Mouse (Mus musculus) testis, adult 2 months (tissue): ENCODE measurements around the gene Gm47959. TPM values are rescaled to one million over a fixed set of nuclear protein-coding genes. Genes with fewer than 3 reads are reported as not detected.

Experiments used
- H3K27ac ChIP-seq: fragments of 200-500 bp; 2 replicates; pipeline ENCODE4 v1.5.1; 2012; ENCODE audit warnings: low read depth, low read length; ENCODE audit not compliant: control insufficient read depth, insufficient read depth
- H3K27me3 ChIP-seq: fragments of 200-500 bp; 2 replicates; pipeline ENCODE4 v1.6.1; 2012; ENCODE audit warnings: mild to moderate bottlenecking, low read length, moderate library complexity; ENCODE audit not compliant: control insufficient read depth, insufficient read depth
- H3K36me3 ChIP-seq: fragments of 200-500 bp; 2 replicates; pipeline ENCODE4 v1.6.1; 2012; ENCODE audit warnings: mild to moderate bottlenecking, low read length; ENCODE audit not compliant: control insufficient read depth, insufficient read depth
- H3K4me1 ChIP-seq: fragments of 200-500 bp; 2 replicates; pipeline ENCODE4 v1.6.1; 2012; ENCODE audit warnings: low read length; ENCODE audit not compliant: control insufficient read depth, insufficient read depth
- H3K4me3 ChIP-seq: fragments of 200-500 bp; 2 replicates; pipeline ENCODE4 v1.5.1; 2012; ENCODE audit warnings: low read depth, mild to moderate bottlenecking, low read length, moderate library complexity, mixed read lengths; ENCODE audit not compliant: control insufficient read depth
- CTCF ChIP-seq: fragments of 200-500 bp; IDR thresholded peaks from 2 replicates; pipeline ENCODE4 v1.5.1; 2012; ENCODE audit warnings: low read depth, mild to moderate bottlenecking, inconsistent platforms, low read length, moderate library complexity; ENCODE audit not compliant: control insufficient read depth, insufficient read depth, insufficient replicate concordance
- POLR2A ChIP-seq: fragments of 200-500 bp; IDR thresholded peaks from 2 replicates; pipeline ENCODE4 v1.6.1; 2012; ENCODE audit warnings: low read depth, mild to moderate bottlenecking, inconsistent platforms, low read length, moderate library complexity; ENCODE audit not compliant: control insufficient read depth
- polyA plus RNA-seq: library from polyadenylated mRNA; depleted of rRNA; stranded (reverse); fragments of >200 nt; gene quantifications from 2 replicates; pipeline ENCODE4 v1.2.3, GENCODE M21; 2012; rRNA removed

The Gm47959 gene
- polyA plus RNA-seq, 1 experiment = not detected

- Histone ChIP-seq H3K4me3 (no peak overlapping the region), H3K27ac (no peak overlapping the region), H3K27me3 (no peaks in the 10 kb centered on the region), H3K4me1 (no peaks in the 10 kb centered on the region), H3K36me3 (no peaks in the 10 kb centered on the region)
- no peak for TF ChIP-seq CTCF
- TF ChIP-seq POLR2A = no peak
Measured at GRCm38 (mm10) chr1:83034509-83034908, 34.2 kb downstream of the Gm47959 start.

GRCm38 (mm10) chr1:83036892-83037667 is 36.7 kb downstream of the Gm47959 start:
- Histone ChIP-seq H3K36me3 (no peaks in the 10 kb centered on the region), H3K4me1 (no peaks in the 10 kb centered on the region), H3K4me3 (no peak overlapping the region), H3K27me3 (no peaks in the 10 kb centered on the region), H3K27ac (no peak overlapping the region)
- TF ChIP-seq POLR2A (no peak), CTCF (no peak)

GRCm38 (mm10) chr1:83038109-83038672 is 37.8 kb downstream of the Gm47959 start, which contains the start of gene Slc19a3:
TSS of gene Slc19a3 (minus strand) at chr1:83038448.
- TF ChIP-seq POLR2A = no peak
- no peak for TF ChIP-seq CTCF
- H3K4me1 ChIP-seq = no peaks in the 10 kb centered on the region
- H3K36me3 ChIP-seq = no peaks in the 10 kb centered on the region
- H3K27ac ChIP-seq = no peak within 1 kb of the TSS
- peak within 1 kb of the TSS; percentile 59 for H3K4me3 ChIP-seq
- H3K27me3 ChIP-seq = no peaks in the 10 kb centered on the region

GRCm38 (mm10) chr1:83039080-83039479 is 38.7 kb downstream of the Gm47959 start:
- Histone ChIP-seq H3K4me1 (no peaks in the 10 kb centered on the region), H3K27me3 (no peaks in the 10 kb centered on the region), H3K27ac (no peak overlapping the region), H3K4me3 (no peak overlapping the region), H3K36me3 (no peaks in the 10 kb centered on the region)
- no peak for TF ChIP-seq POLR2A
- no peak for TF ChIP-seq CTCF

- no peak within 1 kb of the TSS for H3K27ac ChIP-seq
- TF ChIP-seq POLR2A (no peak), CTCF (no peak)
- H3K27me3 ChIP-seq = no peaks in the 10 kb centered on the region
- H3K36me3 ChIP-seq = no peaks in the 10 kb centered on the region
- H3K4me3 ChIP-seq = no peak within 1 kb of the TSS
- no peaks in the 10 kb centered on the region for H3K4me1 ChIP-seq
Measured at GRCm38 (mm10) chr1:83042380-83042779, 42.0 kb downstream of the Gm47959 start, which contains the start of gene Krtap28-10. TSS of gene Krtap28-10 (minus strand) at chr1:83042480.

GRCm38 (mm10) chr1:83044882-83045427 is 44.6 kb downstream of the Gm47959 start, which contains the start of gene Gm47969:
TSS of gene Gm47969 (plus strand) at chr1:83044932.
- Histone ChIP-seq H3K27me3 (no peaks in the 10 kb centered on the region), H3K4me1 (no peaks in the 10 kb centered on the region), H3K36me3 (no peaks in the 10 kb centered on the region), H3K27ac (no peak within 1 kb of the TSS), H3K4me3 (no peak within 1 kb of the TSS)
- TF ChIP-seq POLR2A = no peak

Other genes starting within 250 kb of the Gm47959 start
- gene Tm4sf20, start 232.1 kb upstream of the Gm47959 start, polyA plus RNA-seq = not detected in 2 replicates
- not detected in 2 replicates for gene Gm47791, start 229.3 kb upstream of the Gm47959 start, polyA plus RNA-seq
- gene Agfg1, start 161.1 kb upstream of the Gm47959 start, polyA plus RNA-seq = 145 and 150 TPM in 2 replicates
- 0.54 and 0.93 TPM in 2 replicates for gene A030005L19Rik, start 87.2 kb upstream of the Gm47959 start, polyA plus RNA-seq
- 0.14 TPM in 1 of 2 replicates, not detected in the other for gene A030014E15Rik, start 75.6 kb upstream of the Gm47959 start, polyA plus RNA-seq
- not detected in 2 replicates for gene Gm6217, start 69.1 kb upstream of the Gm47959 start, polyA plus RNA-seq
- not detected in 2 replicates for gene A030003K21Rik, start 57.2 kb upstream of the Gm47959 start, polyA plus RNA-seq
- not detected in 2 replicates for gene Gm7544, start 44.5 kb upstream of the Gm47959 start, polyA plus RNA-seq
- not detected in 2 replicates for gene Gm47955, start 40.3 kb upstream of the Gm47959 start, polyA plus RNA-seq
- 0.10 and 0.17 TPM in 2 replicates for gene Slc19a3, start 37.9 kb downstream of the Gm47959 start, polyA plus RNA-seq
- gene Krtap28-10, start 41.9 kb downstream of the Gm47959 start, polyA plus RNA-seq = not detected in 2 replicates
- gene Gm47969, start 44.4 kb downstream of the Gm47959 start, polyA plus RNA-seq = not detected in 2 replicates
- gene A030005K14Rik, start 58.8 kb downstream of the Gm47959 start, polyA plus RNA-seq = not detected in 2 replicates
- gene Krtap28-13, start 60.4 kb downstream of the Gm47959 start, polyA plus RNA-seq = not detected in 2 replicates
- gene Ccl20, start 116.2 kb downstream of the Gm47959 start, polyA plus RNA-seq = not detected in 2 replicates
- 27.6 and 33.8 TPM in 2 replicates for gene Daw1, start 159.2 kb downstream of the Gm47959 start, polyA plus RNA-seq